Mouse (Mus musculus): ENCODE measurements around the gene Rnf145. TPM values are rescaled to one million over a fixed set of nuclear protein-coding genes. Genes with fewer than 3 reads are reported as not detected.
A peak's percentile ranks its signal among the peaks of the same experiment; 100 is the strongest.

The Rnf145 gene
- polyA plus RNA-seq, 1 experiment = 361 TPM

DNA sequence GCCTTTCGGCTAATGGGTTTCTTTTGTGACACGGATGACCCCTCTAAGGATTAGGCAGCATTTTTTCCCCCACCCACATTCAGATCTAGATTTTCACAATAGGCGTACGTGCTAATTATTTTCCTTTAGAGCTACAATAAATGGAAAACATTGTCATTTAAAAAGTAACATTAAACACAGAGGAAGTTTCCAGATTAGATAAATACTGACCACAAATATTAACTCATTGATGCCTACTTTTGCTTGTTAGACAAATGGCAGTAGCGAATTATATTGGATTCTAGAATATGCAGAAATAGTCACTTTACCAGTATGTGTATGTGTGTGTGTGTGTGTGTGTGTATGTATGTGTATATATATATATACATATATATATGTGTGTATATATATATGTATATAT is 3.8 kb downstream of the Rnf145 start:
- TF ChIP-seq POLR2A (IDR thresholded peaks at IDR 0.05; ENCODE audit: control insufficient read depth, extremely low read depth, insufficient read depth, low read length, poor library complexity) (no peak), CTCF (IDR thresholded peaks at IDR 0.05; ENCODE audit: borderline replicate concordance, control insufficient read depth, extremely low read depth, insufficient read depth, low read length, poor library complexity) (no peak)
- WGBS = 93% methylated on average over 5 of the region's 5 CpGs
- Histone ChIP-seq H3K4me1 (replicated peaks; ENCODE audit: control insufficient read depth, insufficient read depth, low read length) (peaks cover 16% of the 10 kb centered on the region), H3K4me3 (ENCODE audit: control insufficient read depth, insufficient read depth, low read length) (no peak overlapping the region), H3K27me3 (ENCODE audit: control insufficient read depth, insufficient read depth, low read length) (no peaks in the 10 kb centered on the region), H3K36me3 (ENCODE audit: control insufficient read depth, insufficient read depth, low read length) (peaks cover 29% of the 10 kb centered on the region), H3K27ac (ENCODE audit: control insufficient read depth, insufficient read depth, low read length) (no peak overlapping the region)
- DNase-seq = no peak

DNA sequence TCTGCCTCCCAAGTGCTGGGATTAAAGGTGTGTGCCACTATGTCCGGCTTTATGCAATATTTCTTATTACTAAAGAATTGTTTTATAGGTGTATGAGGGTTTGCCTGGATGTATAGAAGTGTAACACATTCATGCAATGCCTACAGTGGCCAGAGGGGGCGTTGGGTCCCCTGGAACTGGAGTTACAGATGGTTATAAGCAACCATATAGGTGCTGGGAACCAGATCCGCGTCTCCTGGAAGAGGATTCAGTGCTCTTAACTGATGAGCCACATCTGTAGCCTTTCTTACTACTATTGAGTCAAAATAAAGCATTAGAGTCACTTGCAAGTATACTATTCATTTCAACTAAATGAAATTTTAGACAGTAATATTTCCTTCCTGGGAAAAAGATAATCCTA is 7.0 kb downstream of the Rnf145 start:
- WGBS = 86% methylated on average over 4 of the region's 4 CpGs
- DNase-seq = no peak
- H3K36me3 ChIP-seq (ENCODE audit: control insufficient read depth, insufficient read depth, low read length) = peaks cover 47% of the 10 kb centered on the region
- H3K27me3 ChIP-seq (ENCODE audit: control insufficient read depth, insufficient read depth, low read length) = no peaks in the 10 kb centered on the region
- no peak overlapping the region for H3K27ac ChIP-seq (ENCODE audit: control insufficient read depth, insufficient read depth, low read length)
- TF ChIP-seq CTCF (IDR thresholded peaks at IDR 0.05; ENCODE audit: borderline replicate concordance, control insufficient read depth, extremely low read depth, insufficient read depth, low read length, poor library complexity) = no peak
- TF ChIP-seq POLR2A (IDR thresholded peaks at IDR 0.05; ENCODE audit: control insufficient read depth, extremely low read depth, insufficient read depth, low read length, poor library complexity) = no peak
- no peak overlapping the region for H3K4me3 ChIP-seq (ENCODE audit: control insufficient read depth, insufficient read depth, low read length)
- H3K4me1 ChIP-seq (replicated peaks; ENCODE audit: control insufficient read depth, insufficient read depth, low read length) = peaks cover 29% of the 10 kb centered on the region

DNA sequence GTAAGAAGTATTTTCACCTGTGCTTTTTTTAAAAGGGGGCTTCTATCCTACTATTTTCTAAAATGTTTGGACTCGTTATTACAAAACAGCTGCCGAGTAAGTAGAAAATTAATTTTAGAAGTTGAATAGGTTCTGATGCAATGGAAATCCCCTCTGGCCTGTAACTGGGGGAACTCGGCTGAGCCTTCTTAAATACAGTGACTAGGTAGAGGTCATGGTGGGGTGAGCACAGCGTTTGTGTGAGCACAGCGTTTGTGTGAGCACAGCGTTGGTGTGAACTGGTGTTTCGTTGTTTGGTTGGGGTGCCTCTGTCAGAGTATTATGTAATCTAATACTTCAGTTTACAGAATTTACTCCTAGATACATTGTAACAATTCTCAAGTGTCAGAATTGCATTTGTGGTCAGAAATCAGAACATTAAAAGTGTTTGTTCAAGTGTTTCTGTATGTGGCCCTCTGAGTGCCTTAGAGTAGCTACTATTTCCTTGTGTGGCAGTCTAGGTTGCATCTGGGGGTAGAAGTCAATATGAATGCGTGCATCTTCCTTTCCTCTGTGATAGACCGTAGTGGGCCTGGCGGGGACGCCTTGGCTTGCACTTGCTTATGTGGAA is 8.0 kb downstream of the Rnf145 start:
- no peak overlapping the region for H3K27ac ChIP-seq (ENCODE audit: control insufficient read depth, insufficient read depth, low read length)
- no peak for DNase-seq
- 92% methylated on average over 11 of the region's 11 CpGs for WGBS
- H3K4me3 ChIP-seq (ENCODE audit: control insufficient read depth, insufficient read depth, low read length) = no peak overlapping the region
- H3K4me1 ChIP-seq (replicated peaks; ENCODE audit: control insufficient read depth, insufficient read depth, low read length) = peaks cover 26% of the 10 kb centered on the region
- H3K27me3 ChIP-seq (ENCODE audit: control insufficient read depth, insufficient read depth, low read length) = no peaks in the 10 kb centered on the region
- no peak for TF ChIP-seq POLR2A (IDR thresholded peaks at IDR 0.05; ENCODE audit: control insufficient read depth, extremely low read depth, insufficient read depth, low read length, poor library complexity)
- no peak for TF ChIP-seq CTCF (IDR thresholded peaks at IDR 0.05; ENCODE audit: borderline replicate concordance, control insufficient read depth, extremely low read depth, insufficient read depth, low read length, poor library complexity)
- H3K36me3 ChIP-seq (ENCODE audit: control insufficient read depth, insufficient read depth, low read length) = peaks cover 55% of the 10 kb centered on the region

DNA sequence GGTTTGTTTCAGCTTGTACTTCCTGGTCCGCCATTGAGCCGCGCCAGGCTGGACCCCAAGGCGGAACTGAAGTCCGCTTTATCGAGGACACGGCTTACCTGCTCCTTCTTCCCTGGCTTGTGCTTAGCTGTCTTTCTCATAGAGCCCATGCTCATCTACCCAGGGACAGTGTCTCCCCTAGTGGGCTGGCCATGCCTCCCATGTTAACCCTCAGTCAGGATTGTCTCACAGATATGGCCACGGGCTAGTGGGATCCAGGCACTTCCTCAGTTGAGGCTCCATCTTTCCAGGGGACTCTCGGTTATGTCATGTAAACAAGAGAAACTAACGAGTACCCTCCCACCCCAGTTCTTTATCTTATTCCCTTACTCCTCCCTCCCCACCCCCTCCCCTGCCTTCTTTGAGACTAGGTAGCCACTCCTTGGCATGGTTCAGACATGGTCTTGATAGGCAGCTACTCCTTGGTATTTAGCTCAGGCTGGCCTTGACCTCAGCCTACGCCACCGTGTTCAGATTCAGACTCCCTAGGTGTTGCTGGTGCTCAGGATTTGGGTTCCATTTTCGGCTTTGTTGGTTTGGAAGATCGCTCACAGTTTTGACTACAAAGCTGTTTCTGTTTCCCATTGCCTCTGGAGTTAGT is 9.9 kb downstream of the Rnf145 start:
- Histone ChIP-seq H3K27me3 (ENCODE audit: control insufficient read depth, insufficient read depth, low read length) (no peaks in the 10 kb centered on the region), H3K4me1 (replicated peaks; ENCODE audit: control insufficient read depth, insufficient read depth, low read length) (peaks cover 24% of the 10 kb centered on the region), H3K27ac (ENCODE audit: control insufficient read depth, insufficient read depth, low read length) (peak overlapping the region; percentile 29), H3K36me3 (ENCODE audit: control insufficient read depth, insufficient read depth, low read length) (peaks cover 72% of the 10 kb centered on the region), H3K4me3 (ENCODE audit: control insufficient read depth, insufficient read depth, low read length) (no peak overlapping the region)
- 93% methylated on average over 14 of the region's 14 CpGs for WGBS
- DNase-seq = no peak
- TF ChIP-seq POLR2A (IDR thresholded peaks at IDR 0.05; ENCODE audit: control insufficient read depth, extremely low read depth, insufficient read depth, low read length, poor library complexity) (no peak), CTCF (IDR thresholded peaks at IDR 0.05; ENCODE audit: borderline replicate concordance, control insufficient read depth, extremely low read depth, insufficient read depth, low read length, poor library complexity) (no peak)

DNA sequence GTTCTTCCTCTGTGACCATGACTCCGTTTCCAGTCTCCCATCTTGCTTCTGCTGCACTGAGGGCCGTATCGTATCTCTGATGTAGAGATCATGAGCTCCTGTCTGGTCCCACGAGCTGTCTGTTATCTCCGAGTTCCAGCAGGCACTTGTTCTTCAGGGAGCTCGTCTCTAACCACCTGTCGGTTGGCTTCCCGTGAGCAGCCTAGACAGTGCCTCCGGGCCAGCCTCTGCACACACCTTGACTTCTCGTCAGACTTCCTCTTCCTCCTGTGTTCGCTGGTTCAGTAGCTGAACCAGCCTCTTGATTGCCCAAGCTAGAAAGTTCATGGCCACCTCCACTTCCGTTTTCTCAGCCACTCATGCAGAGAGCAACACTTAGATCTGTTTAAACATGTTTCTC is 10.4 kb downstream of the Rnf145 start:
- H3K4me1 ChIP-seq (replicated peaks; ENCODE audit: control insufficient read depth, insufficient read depth, low read length) = peaks cover 22% of the 10 kb centered on the region
- DNase-seq = peak; percentile 46
- peaks cover 78% of the 10 kb centered on the region for H3K36me3 ChIP-seq (ENCODE audit: control insufficient read depth, insufficient read depth, low read length)
- WGBS = 25% methylated on average over 12 of the region's 12 CpGs
- TF ChIP-seq POLR2A (IDR thresholded peaks at IDR 0.05; ENCODE audit: control insufficient read depth, extremely low read depth, insufficient read depth, low read length, poor library complexity) (no peak), CTCF (IDR thresholded peaks at IDR 0.05; ENCODE audit: borderline replicate concordance, control insufficient read depth, extremely low read depth, insufficient read depth, low read length, poor library complexity) (no peak)
- H3K4me3 ChIP-seq (ENCODE audit: control insufficient read depth, insufficient read depth, low read length) = no peak overlapping the region
- no peaks in the 10 kb centered on the region for H3K27me3 ChIP-seq (ENCODE audit: control insufficient read depth, insufficient read depth, low read length)
- peak overlapping the region; percentile 29 for H3K27ac ChIP-seq (ENCODE audit: control insufficient read depth, insufficient read depth, low read length)

DNA sequence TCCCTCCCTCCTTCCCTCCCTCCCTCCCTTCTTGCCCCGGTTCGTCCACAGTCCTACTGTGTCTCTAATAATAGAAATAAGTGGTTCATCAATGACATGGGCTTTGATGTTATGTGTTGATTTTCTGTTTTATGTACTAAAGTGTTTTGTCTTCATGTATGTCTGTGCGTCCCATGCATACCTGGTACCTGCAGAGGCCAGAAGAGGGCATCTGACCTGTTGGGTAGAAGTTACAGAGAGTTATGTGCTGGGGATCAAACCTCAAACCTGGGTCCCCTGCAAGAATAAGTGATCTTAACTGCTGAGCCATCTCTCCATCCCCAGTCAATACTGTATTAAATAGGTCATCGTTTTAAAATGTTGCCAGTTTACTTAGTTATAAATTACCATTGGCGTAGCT is 11.0 kb downstream of the Rnf145 start:
- peaks cover 22% of the 10 kb centered on the region for H3K4me1 ChIP-seq (replicated peaks; ENCODE audit: control insufficient read depth, insufficient read depth, low read length)
- no peaks in the 10 kb centered on the region for H3K27me3 ChIP-seq (ENCODE audit: control insufficient read depth, insufficient read depth, low read length)
- no peak for TF ChIP-seq CTCF (IDR thresholded peaks at IDR 0.05; ENCODE audit: borderline replicate concordance, control insufficient read depth, extremely low read depth, insufficient read depth, low read length, poor library complexity)
- TF ChIP-seq POLR2A (IDR thresholded peaks at IDR 0.05; ENCODE audit: control insufficient read depth, extremely low read depth, insufficient read depth, low read length, poor library complexity) = no peak
- DNase-seq = no peak
- H3K27ac ChIP-seq (ENCODE audit: control insufficient read depth, insufficient read depth, low read length) = no peak overlapping the region
- no peak overlapping the region for H3K4me3 ChIP-seq (ENCODE audit: control insufficient read depth, insufficient read depth, low read length)
- WGBS = 85% methylated on average over 5 of the region's 5 CpGs
- peaks cover 79% of the 10 kb centered on the region for H3K36me3 ChIP-seq (ENCODE audit: control insufficient read depth, insufficient read depth, low read length)

All from thymus, adult 2 months (tissue).